Mouse (Mus musculus): ENCODE data around the gene Oma1. TPM values are rescaled to one million over a fixed set of nuclear protein-coding genes. Genes with fewer than 3 reads are reported as not detected.

Oma1 gene
- 10 to 100 TPM; 16.4 to 18.0 TPM for total RNA-seq (2021)

DNA sequence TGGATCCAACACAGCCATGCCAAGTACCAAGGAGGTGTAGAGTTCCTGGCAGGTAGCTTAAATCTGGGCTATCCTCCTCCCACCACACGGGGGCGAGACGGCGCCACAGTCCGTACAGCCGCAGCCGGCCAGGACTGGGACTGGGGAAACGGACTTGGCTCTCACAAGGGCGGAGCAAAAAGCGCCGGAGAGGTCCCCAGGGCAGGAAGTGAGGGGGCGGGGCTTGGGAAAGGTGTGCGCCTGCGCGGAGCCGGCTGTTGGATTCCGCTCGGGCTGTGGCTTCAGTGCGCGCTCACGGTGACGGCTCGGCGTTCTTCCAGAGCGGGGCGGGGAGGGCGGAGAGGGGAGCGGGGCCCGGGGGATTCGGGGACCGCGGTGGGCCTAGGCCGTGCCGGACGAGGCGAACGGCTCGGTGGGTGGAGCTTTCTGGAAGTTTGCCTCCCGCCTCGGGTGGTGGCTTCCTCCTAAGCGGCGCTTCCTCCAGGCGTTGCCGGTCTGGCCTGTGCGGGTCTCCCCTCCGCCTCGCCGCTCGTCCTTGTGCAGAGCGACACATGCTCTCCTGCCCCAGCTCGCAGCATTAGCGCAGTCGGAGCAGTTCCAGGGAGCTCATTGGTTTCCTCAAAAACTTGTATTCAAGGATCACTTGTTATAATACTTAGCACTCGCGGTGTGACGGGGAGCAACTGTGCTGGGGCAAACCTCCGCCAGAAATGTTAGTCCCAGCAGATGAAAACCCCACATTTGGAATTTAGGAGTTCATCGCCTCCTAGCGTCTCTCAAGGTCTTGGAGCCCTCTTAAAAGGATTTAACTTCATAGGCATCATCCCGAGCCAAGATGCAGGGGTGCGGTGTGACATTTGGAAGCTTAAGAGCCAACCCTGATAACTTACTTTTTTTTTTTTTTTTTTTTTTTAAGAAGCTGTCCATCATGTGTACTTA is at the start of gene Oma1:
Gene Oma1, plus strand, starts transcription at position 226 of the 939 bp plus-strand sequence.
- DNase-seq: peak; percentile 99
- intact Hi-C loops (cut with DNase I): loop anchor here (1.0 to 2.0 kb wide), 2 partner anchors 32 to 99 kb away; partner anchors contain the start of gene Slc35d1

DNA sequence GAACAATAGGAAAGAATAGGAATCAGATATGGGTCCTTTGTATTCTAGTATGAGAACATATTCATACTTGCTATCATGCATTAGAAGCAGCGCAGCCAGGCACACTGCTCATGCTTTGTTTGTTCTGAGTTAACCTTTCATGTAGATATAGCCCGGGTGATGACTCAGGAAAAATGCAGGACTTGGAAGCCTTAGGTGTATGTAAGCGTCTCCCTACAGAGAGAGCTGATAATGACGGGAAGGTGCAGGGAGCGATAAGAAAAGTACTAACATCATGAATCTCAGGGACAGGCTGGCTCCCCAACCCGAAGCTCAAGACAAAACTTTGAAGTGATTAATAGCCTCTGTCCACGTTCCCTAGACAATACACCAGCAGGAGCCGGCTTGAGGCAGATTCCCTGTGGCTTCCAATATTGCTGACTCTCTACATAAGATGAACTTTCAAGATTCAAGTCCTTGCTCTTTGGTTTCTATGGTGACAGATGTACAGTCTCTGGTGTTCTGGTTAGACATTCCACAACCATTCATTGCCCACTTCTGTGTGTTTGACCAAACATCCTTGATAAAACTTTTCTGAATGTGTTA is 49.7 kb upstream of the Oma1 start:
- no peak for DNase-seq

DNA sequence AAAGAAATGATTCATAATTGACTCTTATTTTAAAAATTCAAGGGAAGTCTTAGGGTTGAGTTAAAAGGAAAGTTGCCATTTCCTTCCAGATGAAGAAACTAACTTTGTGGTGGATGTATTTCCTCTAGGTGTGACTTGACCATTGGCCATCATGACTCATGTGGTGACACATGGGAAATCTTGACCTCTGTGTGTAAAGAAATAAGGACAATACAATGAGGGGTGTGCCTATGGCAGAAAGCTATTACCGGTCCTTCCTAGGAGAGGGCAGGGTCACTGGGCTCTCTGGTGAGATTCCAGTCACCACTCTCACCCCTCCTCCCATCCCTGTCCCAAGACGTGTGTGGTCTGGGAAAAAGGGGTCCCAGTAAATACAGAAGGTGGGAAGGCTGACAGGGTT is 48.4 kb upstream of the Oma1 start:
- DNase-seq: no peak
- intact Hi-C loops (cut with DNase I): no loop called here

More for the DNA sequence above, 49.7 kb upstream of the Oma1 start:
- intact Hi-C loops (cut with DNase I): no loop called here

DNA sequence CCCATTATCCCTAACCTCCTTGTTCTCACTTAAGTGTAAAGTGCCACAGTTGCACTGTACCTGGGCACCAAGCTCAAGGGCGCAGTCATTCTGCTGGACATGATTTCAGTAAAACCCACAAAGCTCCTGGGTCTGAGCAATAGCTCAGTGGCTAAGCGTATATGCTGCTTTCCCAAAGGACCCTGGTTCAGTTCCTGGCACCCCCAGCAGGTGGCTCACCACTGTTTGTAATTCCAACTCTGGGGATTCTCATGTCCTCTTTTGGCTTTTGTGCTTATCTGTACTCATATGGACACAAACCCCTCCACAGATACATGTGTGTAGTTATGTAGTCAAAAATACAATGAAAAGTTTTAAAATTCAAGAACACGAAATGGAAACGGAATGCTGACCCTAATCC is 44.3 kb upstream of the Oma1 start:
- intact Hi-C loops (cut with DNase I): no loop called here
- DNase-seq: no peak

DNA sequence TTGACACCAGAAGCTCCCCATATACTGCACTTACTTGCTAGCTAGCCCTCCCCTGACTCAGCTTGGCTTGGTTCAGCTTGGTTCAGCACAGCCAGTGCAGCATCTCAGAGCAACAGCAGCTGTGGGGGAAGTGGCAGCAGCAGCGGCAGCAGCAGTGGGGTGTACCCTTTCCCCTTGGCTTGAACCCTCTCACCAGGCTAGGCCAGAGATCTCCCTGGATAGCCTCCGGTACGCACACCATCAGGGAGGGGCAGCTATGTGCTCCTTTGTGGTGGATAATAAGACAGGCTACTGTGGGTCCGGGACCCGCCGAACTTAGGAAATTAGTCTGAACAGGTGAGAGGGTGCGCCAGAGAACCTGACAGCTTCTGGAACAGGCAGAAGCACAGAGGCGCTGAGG is 40.6 kb upstream of the Oma1 start:
- no peak for DNase-seq
- intact Hi-C loops (cut with DNase I): no loop called here

DNA sequence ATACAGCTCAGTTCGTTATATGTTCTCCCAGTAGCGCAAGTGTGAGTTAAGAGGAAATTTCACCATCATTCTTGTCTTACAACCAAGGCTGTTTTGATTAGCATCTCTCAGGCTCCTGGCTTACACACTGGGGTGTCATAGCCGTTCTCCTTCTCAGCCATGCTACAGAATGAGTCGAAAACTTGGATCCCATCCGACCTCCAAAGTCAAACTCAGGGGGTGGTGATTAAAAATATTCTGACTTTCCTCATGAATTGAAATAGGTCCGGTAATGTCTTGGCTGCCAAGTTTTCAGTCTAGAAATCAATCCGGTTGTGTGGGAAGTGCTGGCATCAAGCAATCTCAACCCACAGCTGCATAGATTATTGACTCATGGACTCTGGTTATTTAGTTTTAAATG is 25.3 kb upstream of the Oma1 start:
- intact Hi-C loops (cut with DNase I): no loop called here
- no peak for DNase-seq

DNA sequence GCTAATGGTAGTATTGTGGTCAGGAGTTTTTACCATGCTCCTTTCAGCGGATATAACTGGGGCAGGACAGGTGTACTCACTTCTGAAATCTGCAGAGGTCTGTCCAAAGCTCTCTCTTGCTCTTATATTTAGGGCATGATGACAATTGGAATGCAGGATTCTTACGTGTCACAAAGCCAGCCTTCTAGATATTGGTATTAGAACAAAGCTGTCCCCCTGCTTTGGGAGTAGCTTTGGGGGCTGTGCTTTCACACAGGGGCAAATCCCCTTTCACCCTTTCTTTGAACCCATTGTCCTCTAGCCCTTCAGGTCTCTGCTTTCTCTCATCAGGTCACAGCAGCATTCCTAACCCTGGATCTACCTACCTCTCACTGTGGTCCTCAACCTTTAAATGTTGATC is 22.8 kb upstream of the Oma1 start, which contains the start of gene 4921539E11Rik:
Gene 4921539E11Rik, minus strand, starts transcription at position 101 of the 400 bp plus-strand sequence.
- intact Hi-C loops (cut with DNase I): no loop called here
- DNase-seq: no peak

DNA sequence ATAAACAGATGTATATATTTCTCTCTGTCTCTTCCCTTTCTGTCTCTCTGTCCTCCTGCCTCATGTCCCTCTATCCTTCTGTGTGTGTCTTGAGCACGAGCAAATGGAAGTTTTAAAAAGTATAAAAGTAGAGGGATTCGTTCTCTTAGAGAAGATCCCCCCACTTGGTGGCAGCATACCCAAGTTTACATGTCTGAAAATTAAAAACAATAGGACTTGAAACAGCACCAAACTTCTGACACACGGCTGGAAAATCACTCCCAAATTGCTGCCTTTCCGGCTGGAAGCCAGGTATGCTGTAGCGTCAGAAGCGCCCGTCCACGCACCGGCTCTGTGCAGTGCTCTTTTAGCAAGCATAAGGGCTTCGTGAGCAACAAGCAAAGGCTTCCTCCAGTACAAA is 14.3 kb upstream of the Oma1 start:
- peak; percentile 9 to 11 for DNase-seq
- intact Hi-C loops (cut with DNase I): no loop called here

DNA sequence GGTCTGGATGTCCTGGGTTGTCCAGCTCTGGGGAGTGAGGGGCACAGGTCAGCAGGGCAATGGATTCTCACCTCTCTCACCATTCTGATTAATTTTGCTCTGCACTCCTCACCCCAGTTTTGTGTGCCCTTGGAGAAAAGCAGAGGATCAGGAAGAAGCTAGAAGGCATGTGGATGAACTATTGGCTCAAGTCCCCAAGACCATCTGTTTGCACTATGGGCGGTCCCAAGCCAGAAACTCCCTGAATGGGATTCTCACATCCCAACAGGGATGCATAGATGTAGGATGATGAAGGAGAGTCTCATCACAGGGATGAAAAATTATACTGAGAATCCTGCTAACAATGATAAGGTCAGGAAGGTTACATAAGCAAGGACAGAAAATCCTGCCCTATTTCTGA is 9.8 kb upstream of the Oma1 start:
- DNase-seq: no peak
- intact Hi-C loops (cut with DNase I): no loop called here

DNA sequence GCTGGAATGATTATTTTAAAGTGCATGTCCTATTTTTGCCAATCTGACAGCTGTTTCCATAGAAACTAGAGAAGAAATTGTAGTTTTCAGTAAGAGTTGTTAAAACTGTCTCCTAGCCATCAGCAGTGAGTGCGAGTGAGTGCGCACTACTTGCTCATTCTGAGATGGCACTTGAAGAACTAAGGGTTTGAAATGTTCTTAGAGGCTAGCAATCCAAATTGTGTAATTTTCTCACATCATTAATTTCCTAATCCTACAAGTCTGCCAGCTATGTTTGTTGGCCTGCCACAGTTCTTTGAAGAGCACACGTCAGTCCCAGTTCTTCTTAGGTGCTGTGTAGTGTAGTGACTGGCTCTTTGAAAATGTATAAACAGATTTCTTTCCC is 906 bp downstream of the Oma1 start:
- DNase-seq: peak in 1 of 2 experiments; percentile 13
- intact Hi-C loops (cut with DNase I): loop anchor here (2.0 kb wide), 1 partner anchor 100 kb away; the partner anchor contains the start of gene Slc35d1

DNA sequence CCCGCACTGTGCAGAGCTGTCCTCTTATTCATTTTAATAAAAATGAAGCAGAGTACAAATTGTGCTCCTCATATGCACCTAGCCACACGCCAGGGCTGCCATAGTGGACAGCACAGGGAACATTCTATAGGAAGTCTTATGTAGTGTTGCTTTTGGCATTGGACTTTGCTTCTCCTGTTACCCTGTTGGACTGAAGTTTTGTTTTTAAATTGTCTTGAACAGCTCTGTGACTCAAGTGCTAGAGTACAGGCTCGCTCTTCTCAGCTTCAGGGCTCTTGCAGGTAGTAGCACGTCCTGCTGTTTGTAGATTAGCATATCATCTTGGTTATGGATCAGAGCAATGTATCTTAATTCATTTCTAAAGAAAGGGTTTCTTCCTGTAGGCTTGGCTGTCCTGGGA is 2.2 kb downstream of the Oma1 start:
- no peak for DNase-seq
- intact Hi-C loops (cut with DNase I): loop anchor here (2.0 kb wide), 1 partner anchor 101 kb away; the partner anchor contains the start of gene Slc35d1

DNA sequence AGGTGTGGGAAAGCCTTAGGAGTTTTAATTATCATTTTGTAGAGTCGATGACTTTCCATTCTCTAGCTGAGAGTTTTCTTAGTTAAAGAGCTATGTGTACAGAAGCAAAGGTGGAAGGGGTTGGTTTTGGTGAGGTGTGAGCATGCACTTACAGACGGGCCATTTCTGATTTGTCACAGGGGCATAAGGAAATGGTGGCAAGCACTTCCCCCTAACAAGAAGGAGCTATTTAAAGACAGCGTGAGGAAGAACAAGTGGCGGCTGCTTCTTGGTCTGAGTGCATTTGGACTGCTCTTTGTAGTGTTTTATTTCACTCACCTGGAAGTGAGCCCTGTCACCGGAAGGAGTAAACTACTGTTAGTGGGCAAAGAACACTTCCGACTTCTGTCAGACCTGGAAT is 7.8 kb downstream of the Oma1 start:
- intact Hi-C loops (cut with DNase I): no loop called here
- DNase-seq: no peak

DNA sequence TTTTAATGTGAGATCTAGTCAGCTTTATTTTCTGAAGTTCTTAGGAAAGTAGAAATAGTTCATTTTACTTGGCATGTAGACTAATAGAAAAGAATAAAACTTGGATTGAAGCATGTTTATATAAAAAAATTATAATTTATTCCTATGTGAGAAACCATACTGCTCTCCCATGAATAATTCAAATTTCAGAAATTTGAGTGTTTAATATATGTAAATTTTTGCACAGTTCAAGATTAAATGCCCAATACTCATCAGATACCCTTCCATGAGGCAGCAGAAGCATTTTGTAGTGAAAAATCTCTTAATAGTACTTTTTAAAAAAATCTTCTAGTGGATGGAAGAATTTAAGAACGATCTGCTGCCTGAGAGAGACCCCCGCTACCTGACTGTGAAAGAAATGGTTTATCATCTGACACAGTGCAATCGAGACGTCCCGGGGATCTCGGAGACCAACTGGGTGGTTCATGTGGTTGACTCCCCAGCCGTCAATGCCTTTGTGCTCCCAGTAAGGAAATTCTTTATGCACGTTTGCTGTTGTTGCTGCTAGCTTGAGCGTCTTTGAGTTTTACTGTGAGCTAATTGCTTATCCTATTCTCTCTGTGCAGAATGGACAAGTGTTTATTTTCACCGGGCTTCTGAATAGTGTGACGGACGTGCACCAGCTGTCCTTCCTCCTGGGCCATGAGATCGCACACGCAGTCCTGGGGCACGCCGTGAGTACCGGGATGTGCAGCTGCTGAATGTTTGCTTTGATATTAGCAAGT is 11.3 kb downstream of the Oma1 start:
- intact Hi-C loops (cut with DNase I): no loop called here
- DNase-seq: no peak

DNA sequence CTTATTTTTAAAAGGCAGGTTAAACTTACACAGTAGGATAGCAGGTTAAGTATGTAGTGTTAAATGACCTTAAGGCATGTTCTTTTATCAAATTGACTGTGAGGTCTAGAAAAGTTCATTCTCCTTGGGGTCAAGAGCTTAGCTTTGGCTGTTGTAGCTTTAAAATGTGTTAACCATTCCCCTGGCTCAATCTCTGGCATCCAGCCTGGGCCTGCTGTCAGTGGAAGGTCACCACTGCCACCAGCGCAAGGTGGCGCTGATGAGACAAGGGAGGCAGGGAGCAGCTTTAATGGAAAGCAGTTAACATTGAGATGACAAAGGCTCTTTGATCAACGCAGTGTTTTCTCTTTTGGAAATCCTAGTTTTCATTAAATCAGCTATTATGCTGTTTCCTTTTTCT is 13.4 kb downstream of the Oma1 start:
- intact Hi-C loops (cut with DNase I): no loop called here

DNA sequence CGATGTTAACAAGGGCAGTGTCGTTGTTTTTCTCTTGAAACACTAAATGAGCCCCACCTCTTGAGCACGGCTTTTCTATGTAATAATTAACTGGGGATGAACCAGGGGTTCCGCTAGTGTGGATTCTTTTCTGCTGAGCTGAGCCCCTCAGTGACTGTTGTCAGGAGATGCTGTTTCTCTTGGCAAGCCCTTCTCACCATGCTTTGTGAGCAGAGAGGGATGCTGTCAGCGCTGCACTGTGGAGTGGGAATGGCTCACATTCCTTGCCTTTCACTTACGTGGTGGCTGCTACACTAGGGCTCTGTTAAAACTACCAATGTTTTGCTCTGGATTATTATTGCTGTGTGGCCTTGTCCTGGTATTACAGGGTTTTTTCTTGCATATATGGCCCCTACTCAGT is 15.7 kb downstream of the Oma1 start:
- intact Hi-C loops (cut with DNase I): no loop called here
- DNase-seq: no peak

More for the DNA sequence above, 13.4 kb downstream of the Oma1 start:
- peak; percentile 48 to 71 for DNase-seq

DNA sequence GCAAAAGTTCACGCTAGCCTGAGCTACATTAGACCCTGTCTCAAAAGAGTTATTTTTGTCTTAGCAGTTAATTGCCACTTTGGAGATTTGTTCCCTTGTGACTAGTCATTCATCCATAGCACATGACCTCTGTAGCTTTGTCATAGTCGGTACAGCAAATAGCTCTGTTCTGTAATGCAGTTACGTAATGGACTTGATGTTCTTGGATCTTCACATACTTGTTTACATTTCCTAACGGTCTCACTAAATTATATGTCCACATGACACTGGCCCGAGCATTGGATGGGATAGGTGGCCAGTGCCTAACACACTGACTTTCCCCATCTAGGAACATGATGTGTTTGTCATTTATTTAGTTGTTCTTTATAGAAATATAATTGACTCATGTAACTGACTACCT is 21.5 kb downstream of the Oma1 start:
- no peak for DNase-seq
- intact Hi-C loops (cut with DNase I): no loop called here

DNA sequence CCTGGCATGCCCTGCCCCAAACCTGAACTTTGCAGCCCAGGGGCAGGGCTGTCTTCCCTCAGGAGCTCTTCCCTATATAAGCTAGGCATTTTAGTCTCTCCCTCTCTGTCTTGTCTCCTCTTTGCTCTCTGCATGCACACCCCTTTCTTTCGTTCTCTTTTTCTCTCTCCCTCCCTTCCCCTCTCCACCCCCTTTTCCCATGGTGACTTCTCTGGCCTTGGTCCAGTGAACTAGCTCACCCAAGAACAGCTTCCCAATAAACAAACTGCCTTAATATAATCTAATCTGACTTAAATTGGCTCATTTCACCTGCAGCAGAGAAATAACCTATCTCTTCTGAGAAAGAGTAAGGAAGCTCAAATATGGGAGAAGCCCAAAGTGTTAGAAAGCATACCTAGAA is 27.1 kb downstream of the Oma1 start:
- intact Hi-C loops (cut with DNase I): loop anchor here (10.0 kb wide), 1 partner anchor 196 kb away; no protein-coding TSS in a partner anchor
- peak; percentile 12 to 43 for DNase-seq

DNA sequence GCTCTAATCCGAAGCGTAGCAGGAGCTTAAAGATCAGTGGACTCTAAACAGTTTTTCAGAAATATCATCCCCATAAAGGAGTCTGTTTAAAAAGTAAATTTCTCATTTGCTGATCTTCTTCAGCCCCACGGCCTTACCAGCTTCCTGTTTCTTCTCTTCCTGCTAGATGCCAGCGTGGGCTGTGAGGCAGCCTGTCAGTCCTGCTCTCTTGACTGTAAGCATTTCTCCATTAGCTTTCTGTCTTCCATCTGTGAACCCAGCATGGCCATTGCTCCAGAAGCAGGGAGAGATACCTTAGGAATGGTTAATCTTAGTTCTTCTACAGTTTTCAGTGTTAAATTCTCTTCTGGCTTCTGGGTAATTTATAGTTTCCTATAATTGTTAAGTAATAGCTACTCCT is 28.0 kb downstream of the Oma1 start:
- intact Hi-C loops (cut with DNase I): loop anchor here (10.0 kb wide), 1 partner anchor 197 kb away; no protein-coding TSS in a partner anchor
- no peak for DNase-seq

DNA sequence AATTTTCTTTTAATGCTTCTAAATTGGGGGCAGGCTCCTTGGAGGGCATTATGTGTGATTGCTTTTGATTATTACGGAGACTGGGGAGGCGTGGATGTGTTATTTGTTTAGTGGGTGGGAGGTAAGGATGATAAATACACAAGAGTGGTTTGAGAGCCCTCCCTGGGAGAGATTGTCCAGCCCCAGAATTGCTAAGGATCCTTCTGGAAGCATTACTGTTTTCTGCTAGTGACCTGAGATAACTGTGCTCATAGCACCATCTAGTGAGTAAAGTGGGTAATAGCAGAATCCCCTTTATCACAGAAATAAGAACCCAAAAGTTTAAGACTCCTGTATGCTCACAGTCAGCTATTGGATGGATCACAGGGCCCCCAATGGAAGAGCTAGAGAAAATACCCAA is 32.4 kb downstream of the Oma1 start:
- intact Hi-C loops (cut with DNase I): loop anchor here (1.0 to 10.0 kb wide), 4 partner anchors 33 to 359 kb away; partner anchors contain the start of genes Oma1 and Slc35d1
- DNase-seq: peak; percentile 29 to 45

DNA sequence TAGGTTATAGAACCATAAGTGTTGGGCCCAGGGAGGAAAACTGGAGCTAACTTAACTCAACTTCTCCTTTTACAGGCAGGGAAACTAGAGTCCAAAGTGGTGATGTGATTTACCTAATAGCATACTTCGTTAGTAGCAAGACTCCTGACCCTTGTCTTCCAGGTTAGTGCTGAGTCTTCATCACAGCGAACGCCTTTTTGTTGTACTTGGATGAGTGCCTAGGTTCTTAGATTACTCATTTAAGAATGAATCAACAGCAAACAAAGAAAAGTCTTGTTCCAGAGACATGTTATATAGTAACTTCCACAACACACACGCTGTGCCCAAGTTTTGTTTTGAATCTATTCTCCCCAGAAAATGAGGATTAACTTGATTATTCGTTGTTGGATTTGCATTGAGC is 33.2 kb downstream of the Oma1 start:
- intact Hi-C loops (cut with DNase I): loop anchor here (1.0 to 10.0 kb wide), 4 partner anchors 34 to 360 kb away; partner anchors contain the start of genes Oma1 and Slc35d1

DNA sequence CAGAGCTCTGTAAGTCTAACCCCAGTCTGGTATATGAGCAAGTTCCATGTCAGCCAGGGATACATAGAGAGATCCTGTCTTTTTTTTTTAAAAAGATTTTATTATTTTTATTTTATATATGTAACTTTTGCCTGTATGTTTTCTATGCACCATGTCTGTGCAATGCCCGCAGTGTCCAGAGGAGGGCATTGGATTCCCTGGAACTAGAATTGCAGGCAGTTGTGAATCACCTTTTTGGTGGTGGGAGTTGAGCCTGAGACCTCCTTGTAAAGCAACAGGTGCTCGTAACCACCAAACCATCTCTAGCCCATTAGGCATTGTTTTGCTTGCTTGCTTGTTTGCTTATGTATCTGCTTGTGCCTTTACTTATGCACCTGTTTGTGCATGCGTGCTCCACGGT is 35.6 kb downstream of the Oma1 start:
- DNase-seq: no peak
- intact Hi-C loops (cut with DNase I): loop anchor here (5.0 to 10.0 kb wide), 2 partner anchors 204 to 362 kb away; no protein-coding TSS in a partner anchor

More for the DNA sequence above, 33.2 kb downstream of the Oma1 start:
- no peak for DNase-seq

All from heart, postnatal 10 days (tissue).